Mouse (Mus musculus) 3T3-L1 (cell line): ENCODE results near the gene Lsm7.

Experiments
- DNase-seq: peaks from one replicate; pipeline ENCODE4 v3.0.0-alpha.2; 2015; ENCODE audit warnings: low read depth, low spot score

Gene Lsm7

GRCm38 (mm10) chr10:80876028-80876427 lies 21.0 kb upstream of the Lsm7 start:
- peak; percentile 73 for DNase-seq

- no peak for DNase-seq
Observed at GRCm38 (mm10) chr10:80874035-80874434, 19.0 kb upstream of the Lsm7 start.

DNA sequence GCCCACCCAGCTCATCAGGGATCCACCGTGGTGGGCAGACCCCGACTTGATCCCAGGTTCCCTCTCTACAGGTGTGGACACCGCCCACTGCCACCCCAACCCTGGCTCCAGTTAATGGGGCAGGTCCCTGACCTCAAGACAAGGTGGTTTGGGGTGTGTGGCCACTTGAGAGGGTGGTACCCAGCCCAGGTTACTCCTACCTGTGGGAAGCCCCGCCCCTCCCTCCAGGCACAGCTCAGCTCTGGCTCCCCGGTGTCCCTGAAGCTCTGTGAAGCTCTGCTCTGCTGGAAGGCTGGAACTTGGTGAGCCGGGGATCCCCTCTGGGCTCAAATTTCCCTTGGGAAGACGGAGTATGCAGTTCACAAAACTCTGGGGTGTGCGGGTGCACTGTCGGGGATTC lies 16.6 kb upstream of the Lsm7 start, which contains the start of gene Tmprss9:
Gene Tmprss9, plus strand, starts transcription at position 268 of the 400 bp plus-strand sequence.
- DNase-seq = no peak

DNA sequence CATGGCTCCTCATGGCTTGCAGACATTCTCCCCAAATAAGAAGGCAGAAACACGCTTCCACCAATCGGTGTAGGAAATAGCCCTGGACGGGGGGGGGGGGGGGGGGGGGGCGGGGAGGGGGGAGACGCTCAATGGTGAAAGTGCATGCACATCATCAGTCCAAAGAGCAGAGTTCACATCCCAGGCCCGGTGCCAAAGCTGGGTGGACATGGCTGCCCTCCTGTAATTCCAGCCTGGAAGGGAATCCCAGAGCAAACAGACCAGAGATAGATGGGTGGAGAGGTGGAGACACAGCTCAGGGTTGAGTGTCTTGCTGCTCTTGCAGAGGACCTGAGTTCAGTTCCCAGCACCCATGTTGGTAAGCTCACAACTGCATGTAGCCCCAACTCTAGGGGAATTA lies 16.0 kb upstream of the Lsm7 start:
- DNase-seq = no peak

DNA sequence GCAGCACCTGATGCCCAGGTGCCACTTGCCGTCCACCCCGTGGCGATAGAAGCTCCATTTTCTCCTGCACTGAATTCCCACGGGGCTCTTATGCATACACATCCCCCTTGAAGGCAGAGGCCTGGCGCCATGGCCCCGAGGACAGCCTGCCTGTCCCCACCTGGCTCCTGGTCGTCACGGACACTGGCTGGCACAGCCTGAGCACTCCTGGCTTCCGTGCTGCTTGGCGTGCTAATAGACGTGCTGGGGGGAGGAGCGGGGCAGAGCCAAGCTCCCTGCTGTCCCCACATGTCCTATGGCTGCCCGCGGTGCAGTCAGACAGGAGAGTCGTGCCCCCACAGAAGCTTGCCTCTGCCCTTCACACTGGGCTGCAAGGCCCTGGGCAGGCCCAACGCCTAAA lies 9.4 kb upstream of the Lsm7 start:
- no peak for DNase-seq

DNA sequence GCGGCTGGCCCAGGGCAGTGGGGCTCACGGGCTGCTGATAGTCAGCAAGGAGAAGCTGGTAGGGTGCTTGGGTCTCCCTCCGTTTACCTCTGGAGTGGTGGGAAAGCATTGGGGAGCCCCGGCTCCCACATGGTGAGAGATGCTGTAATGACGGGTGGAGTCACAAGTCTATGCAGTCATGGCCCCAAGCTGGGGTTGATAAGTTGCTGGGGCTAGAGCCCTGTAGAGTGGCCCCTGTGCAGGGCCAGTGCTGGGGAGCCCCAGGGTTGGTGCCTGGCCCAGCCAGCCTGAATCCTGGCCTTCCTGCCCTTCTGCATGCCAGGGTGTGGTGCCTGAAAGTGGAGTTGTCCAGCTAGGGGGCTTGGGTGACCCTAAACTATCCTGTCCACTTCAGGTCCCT lies 7.3 kb upstream of the Lsm7 start:
- DNase-seq = no peak

GRCm38 (mm10) chr10:80858350-80858935 lies 3.4 kb upstream of the Lsm7 start:
- no peak for DNase-seq

- DNase-seq = no peak
Observed at GRCm38 (mm10) chr10:80857848-80858247, 2.8 kb upstream of the Lsm7 start.

DNA sequence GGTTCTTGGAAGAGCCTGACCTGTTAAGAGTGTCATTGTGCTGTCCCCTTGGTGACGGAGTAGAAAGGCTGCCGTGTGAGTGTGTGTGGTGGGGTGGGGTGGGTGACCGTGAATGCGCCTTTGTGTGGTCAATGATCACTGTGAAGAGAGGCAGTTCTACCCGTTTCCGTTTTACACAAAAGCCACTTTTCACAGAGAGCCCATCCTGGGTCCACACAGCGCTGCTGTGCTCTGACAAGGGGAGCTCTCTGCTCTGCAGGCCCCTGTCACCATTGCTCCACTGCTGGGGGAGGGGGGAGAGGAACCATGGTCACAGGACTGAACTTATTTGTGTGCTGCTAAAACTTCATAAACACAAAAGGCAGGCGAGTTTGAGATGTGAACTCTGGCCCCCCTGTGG lies 2.4 kb upstream of the Lsm7 start:
- no peak for DNase-seq

DNA sequence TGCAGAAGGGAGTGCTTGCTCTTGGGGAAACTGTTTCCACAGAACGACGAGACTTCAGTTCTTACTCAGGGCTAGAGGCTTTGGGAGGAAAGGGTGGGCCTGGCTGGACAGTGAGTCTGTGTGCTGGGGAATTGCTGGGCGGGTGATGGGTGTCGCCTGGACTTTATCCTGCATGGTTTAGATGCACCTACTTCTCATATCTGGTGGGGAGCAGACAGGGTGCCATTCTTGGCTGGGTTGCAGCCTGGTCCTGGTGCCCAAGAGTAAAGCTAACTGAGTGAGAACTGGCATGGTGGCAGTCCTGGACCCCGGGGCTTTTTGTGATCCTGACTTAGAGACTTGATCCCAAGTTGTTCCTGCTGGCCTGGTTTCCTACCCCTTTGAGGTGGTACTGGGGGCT lies 1.9 kb upstream of the Lsm7 start:
- no peak for DNase-seq

- DNase-seq = peak; percentile 86
Observed at GRCm38 (mm10) chr10:80856267-80856666, 1.3 kb upstream of the Lsm7 start.

- no peak for DNase-seq
Observed at GRCm38 (mm10) chr10:80855749-80856073, 702 bp upstream of the Lsm7 start.

GRCm38 (mm10) chr10:80848571-80848970 lies 6.4 kb downstream of the Lsm7 start:
- peak; percentile 23 for DNase-seq

GRCm38 (mm10) chr10:80845732-80846131 lies 9.3 kb downstream of the Lsm7 start:
- no peak for DNase-seq

- DNase-seq = no peak
Observed at GRCm38 (mm10) chr10:80845055-80845693, 9.8 kb downstream of the Lsm7 start.

GRCm38 (mm10) chr10:80843931-80844547 lies 11.0 kb downstream of the Lsm7 start, which contains the start of gene Lingo3:
TSS of gene Lingo3 (minus strand) at chr10:80844039.
- no peak for DNase-seq

DNA sequence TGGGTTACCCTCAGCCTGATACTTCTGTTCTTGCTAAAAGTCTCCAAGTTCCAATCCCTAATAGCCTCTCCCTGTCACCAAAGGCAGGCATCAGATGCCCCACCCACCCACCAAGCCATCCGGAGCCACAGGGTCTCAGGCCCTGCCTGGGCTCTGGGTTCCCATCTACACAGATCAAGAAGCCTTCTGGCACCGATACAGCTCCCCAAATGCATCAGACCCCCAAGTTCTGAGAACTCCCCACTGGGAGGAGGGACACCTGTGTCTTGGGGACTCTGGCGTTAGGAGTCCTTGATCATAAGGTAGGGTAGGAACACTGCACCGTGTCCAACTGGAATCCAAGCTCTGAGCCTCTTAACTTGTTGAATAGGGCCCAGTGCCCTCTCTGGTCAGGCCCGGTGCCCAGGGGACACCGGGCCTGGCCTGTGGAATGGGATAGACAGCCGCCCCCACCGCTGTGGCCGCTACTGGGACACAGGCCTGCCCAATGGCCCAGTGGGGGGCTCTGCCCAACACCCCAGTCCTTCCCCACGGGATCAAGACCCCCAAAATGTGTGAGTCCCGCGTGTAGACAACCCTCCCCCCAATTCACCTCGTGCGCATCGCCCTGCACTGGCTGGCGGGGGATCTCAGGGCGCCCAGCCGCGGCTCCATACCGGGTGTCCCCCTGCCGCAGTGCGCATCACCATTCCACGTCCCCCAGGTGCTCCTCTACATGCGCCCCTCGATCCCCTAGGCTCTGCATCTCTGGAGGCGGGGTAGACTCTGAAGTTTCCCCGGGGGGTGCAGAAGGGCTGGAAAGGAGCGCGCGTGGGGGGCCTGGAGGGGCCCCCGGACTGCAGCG lies 11.7 kb downstream of the Lsm7 start:
- no peak for DNase-seq

GRCm38 (mm10) chr10:80842334-80842733 lies 12.7 kb downstream of the Lsm7 start:
- DNase-seq = no peak

DNA sequence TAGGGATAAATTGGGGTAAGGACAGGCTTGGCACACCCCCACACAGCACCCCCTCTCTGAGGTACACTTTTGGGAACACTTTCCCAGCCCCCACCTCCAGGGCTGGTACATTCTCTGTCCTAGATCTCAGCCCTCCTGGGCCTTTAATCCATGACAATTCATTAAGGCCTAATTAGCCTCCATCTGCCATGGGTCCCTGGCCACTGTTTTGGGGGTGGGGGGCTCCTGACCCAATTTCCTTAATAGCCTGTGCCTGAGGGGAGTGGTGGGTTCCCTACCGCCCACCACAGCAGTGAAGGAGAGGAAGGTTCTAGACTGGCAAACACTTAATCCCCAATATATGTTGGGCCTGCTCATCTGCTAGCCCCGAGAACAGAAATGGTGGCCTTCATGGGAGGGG lies 13.3 kb downstream of the Lsm7 start:
- no peak for DNase-seq

DNA sequence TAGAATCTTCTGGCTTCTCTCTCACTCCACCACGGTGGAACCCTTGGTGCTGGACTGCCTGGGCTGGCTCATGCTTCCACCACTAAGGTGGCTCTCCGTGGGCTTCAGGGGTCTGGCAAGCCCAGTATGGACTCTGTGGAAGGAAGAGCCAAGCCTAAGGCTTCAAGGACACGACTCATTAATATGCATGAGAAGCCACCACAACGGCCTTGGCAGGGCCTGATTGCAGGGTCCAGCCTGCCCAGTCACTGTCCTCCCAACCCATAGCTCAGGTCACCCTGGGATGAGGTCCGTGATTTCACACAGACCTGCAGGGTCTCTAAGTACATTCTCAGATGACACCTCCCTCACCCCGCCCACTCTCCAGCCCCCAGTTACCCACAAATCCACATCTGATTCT lies 15.2 kb downstream of the Lsm7 start:
- no peak for DNase-seq

GRCm38 (mm10) chr10:80838346-80838912 lies 16.6 kb downstream of the Lsm7 start:
- DNase-seq = peak; percentile 63

DNA sequence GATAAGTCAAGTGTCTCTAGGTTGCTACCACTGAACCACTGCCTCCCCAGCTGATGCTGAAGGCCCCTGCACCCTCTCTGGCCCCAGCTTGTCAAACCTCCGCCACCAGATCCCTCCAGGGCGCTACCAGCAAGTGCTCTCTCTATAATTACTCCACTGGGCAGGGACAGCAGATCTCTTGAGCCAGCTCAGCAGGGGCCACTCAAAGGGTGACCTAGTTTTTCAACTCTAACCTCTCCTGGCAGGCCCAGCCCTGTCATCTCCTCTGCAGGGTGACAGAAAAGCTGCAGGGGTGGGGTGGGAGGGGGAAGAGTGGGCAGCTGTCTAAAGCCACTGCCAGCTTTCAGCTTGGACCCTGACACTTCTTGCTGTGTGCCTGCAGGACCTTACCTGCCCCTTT lies 17.2 kb downstream of the Lsm7 start:
- DNase-seq = no peak
